Mouse (Mus musculus): ENCODE measurements around the gene Exosc7. TPM values are rescaled to one million over a fixed set of nuclear protein-coding genes. Genes with fewer than 3 reads are reported as not detected.
A peak's percentile ranks its signal among the peaks of the same experiment; 100 is the strongest.

Gene Exosc7
- polyA plus RNA-seq, 1 experiment, result 80.6 TPM

- DNase-seq, result no peak
- peaks cover 6% of the 10 kb centered on the region; the same call in 1 of the 2 replicates for H3K4me1 ChIP-seq (ENCODE audit: control insufficient read depth, insufficient read depth, low read length)
- H3K4me3 ChIP-seq (replicated peaks; ENCODE audit: extremely low read depth, low read depth, low read length), result no peak overlapping the region
- no peak for TF ChIP-seq CTCF (IDR thresholded peaks at IDR 0.05; ENCODE audit: insufficient read depth, low read length)
- no peak for TF ChIP-seq POLR2A (IDR thresholded peaks at IDR 0.05; ENCODE audit: borderline replicate concordance, extremely low read depth, low read depth, low read length)
Measured at GRCm38 (mm10) chr9:123104362-123104761, 8.7 kb upstream of the Exosc7 start.

DNA sequence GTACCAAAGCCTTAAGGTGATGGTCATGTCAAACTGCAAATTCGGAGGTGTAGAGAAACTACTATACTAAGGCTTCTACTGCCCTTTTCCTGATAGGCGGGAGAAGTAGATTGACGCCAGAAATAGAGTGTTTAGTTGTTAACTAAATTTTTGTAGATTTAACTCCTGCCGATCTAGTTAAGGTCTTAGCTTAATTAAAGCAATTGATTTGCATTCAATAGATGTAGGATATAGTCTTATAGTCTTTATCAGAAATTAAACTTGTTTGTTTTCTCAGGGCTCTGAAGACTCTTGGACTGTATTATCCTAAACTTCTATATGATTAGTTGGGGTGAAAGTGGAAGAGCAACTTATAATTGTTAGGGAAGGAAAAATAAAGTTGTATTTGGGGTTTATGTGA, 5.8 kb upstream of the Exosc7 start:
- no peak for DNase-seq
- 76% methylated on average over 4 of the region's 4 CpGs for WGBS
- Histone ChIP-seq H3K4me1 (ENCODE audit: control insufficient read depth, insufficient read depth, low read length) (peaks cover 8% of the 10 kb centered on the region), H3K4me3 (replicated peaks; ENCODE audit: extremely low read depth, low read depth, low read length) (no peak overlapping the region)
- TF ChIP-seq POLR2A (IDR thresholded peaks at IDR 0.05; ENCODE audit: borderline replicate concordance, extremely low read depth, low read depth, low read length) (no peak), CTCF (IDR thresholded peaks at IDR 0.05; ENCODE audit: insufficient read depth, low read length) (no peak)

DNA sequence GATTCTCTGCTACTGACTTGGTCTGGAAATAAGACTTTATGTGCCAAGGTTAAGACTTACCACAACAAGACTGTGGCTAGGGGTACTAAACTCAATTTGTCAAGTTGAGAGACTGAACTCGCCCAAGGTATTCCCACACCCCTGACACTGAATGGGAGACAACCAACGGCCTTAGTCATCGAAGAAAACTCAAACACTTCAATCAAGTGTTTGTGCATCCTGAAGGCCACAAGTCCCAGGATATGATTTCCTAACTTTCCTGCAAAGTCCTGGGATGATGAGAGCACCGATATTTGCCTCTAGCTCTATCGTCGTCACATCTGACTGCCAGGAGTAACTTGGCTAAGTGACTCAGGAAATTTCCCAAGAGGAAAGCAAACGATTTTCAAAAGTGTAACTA, 3.8 kb upstream of the Exosc7 start:
- Histone ChIP-seq H3K4me1 (ENCODE audit: control insufficient read depth, insufficient read depth, low read length) (peaks cover 5% of the 10 kb centered on the region), H3K4me3 (replicated peaks; ENCODE audit: extremely low read depth, low read depth, low read length) (no peak overlapping the region)
- no peak for TF ChIP-seq POLR2A (IDR thresholded peaks at IDR 0.05; ENCODE audit: borderline replicate concordance, extremely low read depth, low read depth, low read length)
- TF ChIP-seq CTCF (IDR thresholded peaks at IDR 0.05; ENCODE audit: insufficient read depth, low read length), result no peak
- WGBS, result 70% methylated on average over 7 of the region's 7 CpGs
- DNase-seq, result no peak

DNA sequence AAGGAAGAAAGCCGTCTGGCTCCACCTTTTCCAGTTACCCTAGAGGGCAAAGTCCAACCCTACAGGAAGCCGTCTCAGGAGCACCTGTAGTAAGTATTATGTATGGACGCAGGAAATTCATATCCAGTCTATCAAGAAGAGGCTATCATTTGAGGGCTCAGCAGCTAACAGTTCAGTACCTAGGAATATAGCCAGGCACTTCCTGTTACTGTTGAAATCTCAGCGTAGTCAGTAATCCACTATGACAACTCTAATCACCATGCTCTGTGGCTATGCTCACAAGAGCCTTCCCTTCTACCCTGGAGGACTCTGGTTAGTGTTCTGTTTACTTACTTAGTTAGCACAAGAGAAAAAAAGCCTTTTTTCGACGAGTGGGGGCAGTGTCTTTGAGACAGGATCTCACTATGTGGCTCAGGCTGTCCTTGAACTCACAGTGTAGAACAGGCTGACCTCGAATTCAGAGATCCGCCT, 1.2 kb upstream of the Exosc7 start:
- peaks cover 2% of the 10 kb centered on the region; the same call in 1 of the 2 replicates for H3K4me1 ChIP-seq (ENCODE audit: control insufficient read depth, insufficient read depth, low read length)
- H3K4me3 ChIP-seq (replicated peaks; ENCODE audit: extremely low read depth, low read depth, low read length), result no peak overlapping the region
- no peak for DNase-seq
- 35% methylated on average over 8 of the region's 8 CpGs for WGBS
- no peak for TF ChIP-seq POLR2A (IDR thresholded peaks at IDR 0.05; ENCODE audit: borderline replicate concordance, extremely low read depth, low read depth, low read length)

- peaks cover 4% of the 10 kb centered on the region for H3K4me1 ChIP-seq (ENCODE audit: control insufficient read depth, insufficient read depth, low read length)
- WGBS, result 47% methylated on average over 6 of the region's 6 CpGs
- no peak for DNase-seq
- no peak for TF ChIP-seq CTCF (IDR thresholded peaks at IDR 0.05; ENCODE audit: insufficient read depth, low read length)
- TF ChIP-seq POLR2A (IDR thresholded peaks at IDR 0.05; ENCODE audit: borderline replicate concordance, extremely low read depth, low read depth, low read length), result no peak
- peak overlapping the region; percentile 19 for H3K4me3 ChIP-seq (replicated peaks; ENCODE audit: extremely low read depth, low read depth, low read length)
Measured at GRCm38 (mm10) chr9:123113931-123114330, 916 bp downstream of the Exosc7 start.

DNA sequence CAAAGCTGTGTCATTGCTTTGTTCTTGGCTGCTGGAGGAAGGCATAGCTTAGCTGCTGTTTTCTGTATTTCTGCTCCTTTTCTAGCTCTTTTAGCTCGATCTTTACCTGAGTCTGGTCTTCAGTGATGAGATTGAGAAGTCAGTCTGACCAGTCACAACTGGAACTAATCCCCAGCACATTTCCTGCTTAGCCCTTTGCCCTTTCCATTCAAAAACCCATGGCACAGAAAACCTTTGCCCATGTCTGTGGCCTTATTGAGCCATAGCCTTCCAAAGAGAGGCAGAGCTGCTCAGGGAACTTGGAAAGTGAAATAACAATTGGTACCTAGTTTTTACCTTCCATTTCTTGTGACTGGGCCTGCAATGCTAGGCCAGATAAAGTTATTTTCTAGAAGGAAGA, 2.6 kb downstream of the Exosc7 start:
- no peak for DNase-seq
- Histone ChIP-seq H3K4me3 (replicated peaks; ENCODE audit: extremely low read depth, low read depth, low read length) (no peak overlapping the region), H3K4me1 (ENCODE audit: control insufficient read depth, insufficient read depth, low read length) (peaks cover 5% of the 10 kb centered on the region)
- TF ChIP-seq POLR2A (IDR thresholded peaks at IDR 0.05; ENCODE audit: borderline replicate concordance, extremely low read depth, low read depth, low read length) (no peak), CTCF (IDR thresholded peaks at IDR 0.05; ENCODE audit: insufficient read depth, low read length) (no peak)
- WGBS, result 86% methylated on average over 1 of the region's 1 CpGs

GRCm38 (mm10) chr9:123123017-123123416, 10.0 kb downstream of the Exosc7 start:
- 84% methylated on average over 3 of the region's 3 CpGs for WGBS
- H3K4me1 ChIP-seq (ENCODE audit: control insufficient read depth, insufficient read depth, low read length), result peaks cover 4% of the 10 kb centered on the region
- no peak for DNase-seq
- H3K4me3 ChIP-seq (replicated peaks; ENCODE audit: extremely low read depth, low read depth, low read length), result no peak overlapping the region
- TF ChIP-seq CTCF (IDR thresholded peaks at IDR 0.05; ENCODE audit: insufficient read depth, low read length) (no peak), POLR2A (IDR thresholded peaks at IDR 0.05; ENCODE audit: borderline replicate concordance, extremely low read depth, low read depth, low read length) (no peak)

DNA sequence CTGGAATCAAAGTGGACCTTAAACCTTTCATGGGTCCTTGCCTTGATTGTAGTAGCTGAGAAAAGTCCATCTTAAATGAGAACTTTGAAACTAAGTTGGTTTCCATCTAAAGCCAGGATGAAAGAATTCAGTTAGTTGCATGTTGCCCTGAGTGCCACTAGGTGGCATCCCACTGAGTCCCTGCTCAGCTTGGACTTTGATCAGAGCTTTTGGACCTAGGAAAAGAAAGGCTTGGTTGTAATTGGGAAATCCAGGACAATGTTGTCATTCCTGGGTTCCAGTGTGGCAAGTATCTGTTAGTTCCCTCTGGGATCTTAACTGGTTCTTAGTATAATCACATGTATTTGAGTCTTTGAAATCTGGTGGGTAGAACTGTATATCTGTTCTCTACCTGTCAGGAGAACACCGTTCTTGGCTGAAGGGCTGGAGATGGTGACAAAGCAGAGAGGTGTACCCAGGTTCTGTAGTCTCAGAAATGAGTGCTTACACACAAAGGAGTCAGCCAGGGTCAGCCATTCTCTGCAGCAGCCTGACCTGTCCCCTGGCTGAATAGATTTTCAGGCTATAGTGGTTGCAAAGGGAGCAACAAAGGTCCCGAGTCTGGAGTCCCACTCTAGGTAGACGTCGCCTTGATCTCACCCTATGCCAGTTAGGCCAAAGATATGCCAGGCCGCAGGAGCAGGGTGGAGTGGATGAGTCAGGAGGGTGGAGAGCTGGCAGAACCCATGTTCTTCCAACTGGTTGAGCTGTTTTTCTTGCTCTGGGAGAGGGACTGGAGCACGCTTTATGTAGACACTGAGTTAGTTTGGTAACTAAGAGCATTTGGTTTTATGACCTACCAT, 10.8 kb downstream of the Exosc7 start:
- no peak for TF ChIP-seq POLR2A (IDR thresholded peaks at IDR 0.05; ENCODE audit: borderline replicate concordance, extremely low read depth, low read depth, low read length)
- TF ChIP-seq CTCF (IDR thresholded peaks at IDR 0.05; ENCODE audit: insufficient read depth, low read length), result peak; percentile 82
- Histone ChIP-seq H3K4me1 (ENCODE audit: control insufficient read depth, insufficient read depth, low read length) (peaks cover 4% of the 10 kb centered on the region), H3K4me3 (replicated peaks; ENCODE audit: extremely low read depth, low read depth, low read length) (no peak overlapping the region)
- no peak for DNase-seq
- 76% methylated on average over 6 of the region's 6 CpGs for WGBS

GRCm38 (mm10) chr9:123124413-123124981, 11.5 kb downstream of the Exosc7 start:
- Histone ChIP-seq H3K4me1 (ENCODE audit: control insufficient read depth, insufficient read depth, low read length) (peaks cover 2% of the 10 kb centered on the region; the same call in 1 of the 2 replicates), H3K4me3 (replicated peaks; ENCODE audit: extremely low read depth, low read depth, low read length) (no peak overlapping the region)
- WGBS, result 74% methylated on average over 2 of the region's 2 CpGs
- no peak for DNase-seq
- no peak for TF ChIP-seq POLR2A (IDR thresholded peaks at IDR 0.05; ENCODE audit: borderline replicate concordance, extremely low read depth, low read depth, low read length)
- no peak for TF ChIP-seq CTCF (IDR thresholded peaks at IDR 0.05; ENCODE audit: insufficient read depth, low read length)

DNA sequence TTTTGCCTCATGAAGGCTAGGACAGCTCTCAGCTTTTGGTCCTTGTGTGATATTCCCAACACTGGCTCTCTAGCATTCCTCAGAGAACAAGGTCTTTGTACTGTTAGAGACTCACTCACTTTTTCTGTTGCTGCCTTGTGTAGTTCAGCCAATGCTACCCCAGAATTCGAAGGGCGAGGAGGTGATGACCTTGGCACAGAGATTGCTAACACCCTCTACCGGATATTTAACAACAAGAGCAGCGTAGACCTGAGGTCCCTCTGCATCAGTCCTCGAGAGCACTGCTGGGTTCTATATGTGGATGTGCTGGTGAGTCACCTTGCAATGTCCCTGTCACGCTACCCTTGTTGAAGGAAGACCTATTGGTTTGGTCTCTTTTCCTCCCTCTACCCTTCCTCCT, 14.6 kb downstream of the Exosc7 start:
- DNase-seq, result no peak
- 92% methylated on average over 6 of the region's 6 CpGs for WGBS
- Histone ChIP-seq H3K4me3 (replicated peaks; ENCODE audit: extremely low read depth, low read depth, low read length) (no peak overlapping the region), H3K4me1 (ENCODE audit: control insufficient read depth, insufficient read depth, low read length) (0 out of 2 replicates have a peak, but pooled peaks cover 2% of the 10 kb centered on the region)
- TF ChIP-seq CTCF (IDR thresholded peaks at IDR 0.05; ENCODE audit: insufficient read depth, low read length) (no peak), POLR2A (IDR thresholded peaks at IDR 0.05; ENCODE audit: borderline replicate concordance, extremely low read depth, low read depth, low read length) (no peak)

Measured in lung, adult 2 months (tissue).